Mouse (Mus musculus): Measurements from ENCODE around the gene Scn1b. TPM values are rescaled to one million over a fixed set of nuclear protein-coding genes. Genes with fewer than 3 reads are reported as not detected.

Scn1b gene
- polyA plus RNA-seq, 1 experiment = not detected

GRCm38 (mm10) chr7:31140302-31140701, 13.5 kb upstream of the Scn1b start:
- Histone ChIP-seq H3K27ac (ENCODE audit: insufficient read depth, low read depth, low read length) (no peak overlapping the region), H3K4me3 (ENCODE audit: insufficient read depth, low read depth, low read length) (no peak overlapping the region), H3K4me1 (ENCODE audit: control insufficient read depth, insufficient read depth, low read length) (no peaks in the 10 kb centered on the region)
- no peak for TF ChIP-seq CTCF (IDR thresholded peaks at IDR 0.05; ENCODE audit: insufficient read depth, low read depth, low read length)
- no peak for TF ChIP-seq POLR2A (IDR thresholded peaks at IDR 0.05; ENCODE audit: insufficient read depth, low read depth, low read length)
- WGBS = 88% methylated on average over 4 of the region's 4 CpGs

GRCm38 (mm10) chr7:31139765-31140164, 13.0 kb upstream of the Scn1b start:
- H3K4me1 ChIP-seq (ENCODE audit: control insufficient read depth, insufficient read depth, low read length) = no peaks in the 10 kb centered on the region
- WGBS = 53% methylated on average over 5 of the region's 5 CpGs
- H3K27ac ChIP-seq (ENCODE audit: insufficient read depth, low read depth, low read length) = no peak overlapping the region
- TF ChIP-seq CTCF (IDR thresholded peaks at IDR 0.05; ENCODE audit: insufficient read depth, low read depth, low read length) (peak; percentile 31; the same call in 1 of the 2 replicates), POLR2A (IDR thresholded peaks at IDR 0.05; ENCODE audit: insufficient read depth, low read depth, low read length) (no peak)
- H3K4me3 ChIP-seq (ENCODE audit: insufficient read depth, low read depth, low read length) = no peak overlapping the region

GRCm38 (mm10) chr7:31135717-31136116, 8.9 kb upstream of the Scn1b start:
- Histone ChIP-seq H3K4me1 (ENCODE audit: control insufficient read depth, insufficient read depth, low read length) (no peaks in the 10 kb centered on the region), H3K4me3 (ENCODE audit: insufficient read depth, low read depth, low read length) (no peak overlapping the region), H3K27ac (ENCODE audit: insufficient read depth, low read depth, low read length) (no peak overlapping the region)
- 94% methylated on average over 10 of the region's 10 CpGs for WGBS
- no peak for TF ChIP-seq POLR2A (IDR thresholded peaks at IDR 0.05; ENCODE audit: insufficient read depth, low read depth, low read length)
- TF ChIP-seq CTCF (IDR thresholded peaks at IDR 0.05; ENCODE audit: insufficient read depth, low read depth, low read length) = no peak

GRCm38 (mm10) chr7:31131866-31132265, 5.1 kb upstream of the Scn1b start:
- H3K4me1 ChIP-seq (ENCODE audit: control insufficient read depth, insufficient read depth, low read length) = peaks cover 4% of the 10 kb centered on the region
- 94% methylated on average over 4 of the region's 4 CpGs for WGBS
- TF ChIP-seq POLR2A (IDR thresholded peaks at IDR 0.05; ENCODE audit: insufficient read depth, low read depth, low read length) (no peak), CTCF (IDR thresholded peaks at IDR 0.05; ENCODE audit: insufficient read depth, low read depth, low read length) (no peak)
- H3K4me3 ChIP-seq (ENCODE audit: insufficient read depth, low read depth, low read length) = no peak overlapping the region
- no peak overlapping the region for H3K27ac ChIP-seq (ENCODE audit: insufficient read depth, low read depth, low read length)

GRCm38 (mm10) chr7:31130841-31131240, 4.0 kb upstream of the Scn1b start:
- Histone ChIP-seq H3K4me1 (ENCODE audit: control insufficient read depth, insufficient read depth, low read length) (peaks cover 9% of the 10 kb centered on the region), H3K27ac (ENCODE audit: insufficient read depth, low read depth, low read length) (no peak overlapping the region), H3K4me3 (ENCODE audit: insufficient read depth, low read depth, low read length) (no peak overlapping the region)
- TF ChIP-seq POLR2A (IDR thresholded peaks at IDR 0.05; ENCODE audit: insufficient read depth, low read depth, low read length) (no peak), CTCF (IDR thresholded peaks at IDR 0.05; ENCODE audit: insufficient read depth, low read depth, low read length) (peak; percentile 44; the same call in 1 of the 2 replicates)
- WGBS = 30% methylated on average over 4 of the region's 4 CpGs

- no peak overlapping the region for H3K4me3 ChIP-seq (ENCODE audit: insufficient read depth, low read depth, low read length)
- H3K27ac ChIP-seq (ENCODE audit: insufficient read depth, low read depth, low read length) = no peak overlapping the region
- TF ChIP-seq CTCF (IDR thresholded peaks at IDR 0.05; ENCODE audit: insufficient read depth, low read depth, low read length) (no peak), POLR2A (IDR thresholded peaks at IDR 0.05; ENCODE audit: insufficient read depth, low read depth, low read length) (0 out of 2 replicates have a peak, but pooled peaks have one; percentile 13)
- WGBS = 90% methylated on average over 7 of the region's 7 CpGs
- peaks cover 9% of the 10 kb centered on the region for H3K4me1 ChIP-seq (ENCODE audit: control insufficient read depth, insufficient read depth, low read length)
Observed at GRCm38 (mm10) chr7:31130197-31130596, 3.4 kb upstream of the Scn1b start.

GRCm38 (mm10) chr7:31128157-31128705, 1.4 kb upstream of the Scn1b start:
- Histone ChIP-seq H3K27ac (ENCODE audit: insufficient read depth, low read depth, low read length) (0 out of 2 replicates have a peak overlapping the region, but pooled peaks have one; percentile 5), H3K4me1 (ENCODE audit: control insufficient read depth, insufficient read depth, low read length) (peaks cover 14% of the 10 kb centered on the region), H3K4me3 (ENCODE audit: insufficient read depth, low read depth, low read length) (no peak overlapping the region)
- WGBS = 74% methylated on average over 9 of the region's 9 CpGs
- TF ChIP-seq POLR2A (IDR thresholded peaks at IDR 0.05; ENCODE audit: insufficient read depth, low read depth, low read length) = no peak
- TF ChIP-seq CTCF (IDR thresholded peaks at IDR 0.05; ENCODE audit: insufficient read depth, low read depth, low read length) = no peak

- peak overlapping the region; percentile 19 for H3K27ac ChIP-seq (ENCODE audit: insufficient read depth, low read depth, low read length)
- peaks cover 14% of the 10 kb centered on the region for H3K4me1 ChIP-seq (ENCODE audit: control insufficient read depth, insufficient read depth, low read length)
- WGBS = 2% methylated on average over 53 of the region's 53 CpGs
- H3K4me3 ChIP-seq (ENCODE audit: insufficient read depth, low read depth, low read length) = peak overlapping the region; percentile 85
- TF ChIP-seq CTCF (IDR thresholded peaks at IDR 0.05; ENCODE audit: insufficient read depth, low read depth, low read length) = no peak
- TF ChIP-seq POLR2A (IDR thresholded peaks at IDR 0.05; ENCODE audit: insufficient read depth, low read depth, low read length) = no peak; the same call in 1 of the 2 replicates
Observed at GRCm38 (mm10) chr7:31126211-31126751, 522 bp downstream of the Scn1b start.

- Histone ChIP-seq H3K4me3 (ENCODE audit: insufficient read depth, low read depth, low read length) (peak overlapping the region; percentile 6; the same call in 1 of the 2 replicates), H3K27ac (ENCODE audit: insufficient read depth, low read depth, low read length) (no peak overlapping the region)
- WGBS = 85% methylated on average over 13 of the region's 13 CpGs
Observed at GRCm38 (mm10) chr7:31125116-31125515, 1.7 kb downstream of the Scn1b start.

More at GRCm38 (mm10) chr7:31125116-31125515, 1.7 kb downstream of the Scn1b start:
- TF ChIP-seq POLR2A (IDR thresholded peaks at IDR 0.05; ENCODE audit: insufficient read depth, low read depth, low read length) (no peak), CTCF (IDR thresholded peaks at IDR 0.05; ENCODE audit: insufficient read depth, low read depth, low read length) (no peak)
- H3K4me1 ChIP-seq (ENCODE audit: control insufficient read depth, insufficient read depth, low read length) = peaks cover 14% of the 10 kb centered on the region

Data from olfactory bulb, adult 2 months (tissue).